Mouse (Mus musculus) G1E (cell line): ENCODE results near the gene Vegfb.

Experiments
- CTCF ChIP-seq: IDR thresholded peaks from 2 replicates; pipeline ENCODE4 v1.5.1; 2012; ENCODE audit warnings: low read depth, low read length, inconsistent platforms, mixed read lengths
- GATA1 ChIP-seq: IDR thresholded peaks from 2 replicates; pipeline ENCODE4 v1.6.1; 2012; ENCODE audit warnings: borderline replicate concordance, low read length, inconsistent platforms, mixed read lengths

DNA sequence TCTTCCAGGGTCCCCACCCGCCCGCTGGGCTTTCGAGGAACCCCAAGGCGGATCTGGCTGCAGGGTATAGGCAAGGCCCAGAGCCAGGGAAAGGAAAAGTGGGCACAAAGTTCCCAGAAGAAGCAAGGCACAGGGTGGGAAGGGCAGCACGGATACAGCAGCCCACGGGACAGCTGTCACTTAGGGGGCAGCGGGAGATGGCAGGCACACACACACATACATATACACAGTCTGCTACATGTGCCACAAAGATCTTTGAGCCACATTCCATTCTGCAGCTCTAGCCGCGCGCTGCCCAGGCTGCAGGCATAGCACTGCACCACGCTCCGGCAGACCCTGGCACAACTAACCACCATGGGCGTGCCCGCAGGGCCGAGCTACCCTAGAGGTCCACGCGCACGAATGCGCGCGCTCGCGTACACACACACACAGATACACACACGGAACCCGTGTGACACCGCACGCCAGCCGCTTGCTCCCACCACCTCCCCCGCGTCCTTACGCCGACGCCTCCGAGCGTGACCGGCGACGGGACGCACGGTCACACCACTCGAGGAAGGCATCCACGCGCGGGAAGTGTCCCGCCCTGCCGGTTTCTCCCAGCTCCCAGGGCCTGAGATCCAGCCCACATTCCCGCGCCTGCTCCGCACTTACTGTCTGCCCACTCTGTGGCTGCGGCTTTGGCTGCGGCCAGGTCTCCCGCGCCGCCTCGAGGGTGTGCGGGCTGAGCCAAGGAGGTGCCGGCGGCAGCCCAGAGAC, 53.8 kb downstream of the Vegfb start:
- TF ChIP-seq CTCF: no peak
- TF ChIP-seq GATA1: no peak
